Mouse (Mus musculus) lung, adult 2 months (tissue): ENCODE measurements around the gene Gm10160.

Experiments
- CTCF ChIP-seq: fragments of 200-500 bp; IDR thresholded peaks from 2 replicates; pipeline ENCODE4 v1.5.1; 2011; ENCODE audit warnings: mild to moderate bottlenecking, low read length, control low read depth; ENCODE audit not compliant: insufficient read depth
- POLR2A ChIP-seq: fragments of 200-500 bp; IDR thresholded peaks from 2 replicates; pipeline ENCODE4 v1.6.1; 2011; ENCODE audit warnings: low read depth, mild to moderate bottlenecking, control low read depth, low read length, borderline replicate concordance; ENCODE audit errors: extremely low read depth

DNA sequence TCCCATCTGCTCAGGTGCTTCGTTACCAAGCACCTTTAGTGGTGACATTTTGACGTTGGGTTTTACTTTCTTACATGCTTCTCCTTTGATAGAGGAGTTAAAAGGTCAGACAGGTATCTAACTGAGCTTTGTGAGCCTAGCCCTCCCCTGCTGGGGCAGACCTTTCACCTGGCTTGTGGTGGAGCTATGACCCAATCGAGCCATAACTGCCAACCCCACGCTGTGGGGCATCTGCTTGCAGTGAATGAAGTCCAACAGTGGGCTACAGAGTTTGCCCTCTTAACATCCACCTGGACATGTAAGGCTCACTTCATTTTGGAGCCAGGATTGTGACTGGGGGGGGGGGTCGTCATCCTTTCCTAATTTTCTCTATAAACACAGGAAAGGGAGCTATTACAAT, 24.7 kb upstream of the Gm10160 start:
- TF ChIP-seq CTCF (no peak), POLR2A (no peak)
